8 mouse cellular contexts compared by ENCODE assay signal in the genomic region with DNA sequence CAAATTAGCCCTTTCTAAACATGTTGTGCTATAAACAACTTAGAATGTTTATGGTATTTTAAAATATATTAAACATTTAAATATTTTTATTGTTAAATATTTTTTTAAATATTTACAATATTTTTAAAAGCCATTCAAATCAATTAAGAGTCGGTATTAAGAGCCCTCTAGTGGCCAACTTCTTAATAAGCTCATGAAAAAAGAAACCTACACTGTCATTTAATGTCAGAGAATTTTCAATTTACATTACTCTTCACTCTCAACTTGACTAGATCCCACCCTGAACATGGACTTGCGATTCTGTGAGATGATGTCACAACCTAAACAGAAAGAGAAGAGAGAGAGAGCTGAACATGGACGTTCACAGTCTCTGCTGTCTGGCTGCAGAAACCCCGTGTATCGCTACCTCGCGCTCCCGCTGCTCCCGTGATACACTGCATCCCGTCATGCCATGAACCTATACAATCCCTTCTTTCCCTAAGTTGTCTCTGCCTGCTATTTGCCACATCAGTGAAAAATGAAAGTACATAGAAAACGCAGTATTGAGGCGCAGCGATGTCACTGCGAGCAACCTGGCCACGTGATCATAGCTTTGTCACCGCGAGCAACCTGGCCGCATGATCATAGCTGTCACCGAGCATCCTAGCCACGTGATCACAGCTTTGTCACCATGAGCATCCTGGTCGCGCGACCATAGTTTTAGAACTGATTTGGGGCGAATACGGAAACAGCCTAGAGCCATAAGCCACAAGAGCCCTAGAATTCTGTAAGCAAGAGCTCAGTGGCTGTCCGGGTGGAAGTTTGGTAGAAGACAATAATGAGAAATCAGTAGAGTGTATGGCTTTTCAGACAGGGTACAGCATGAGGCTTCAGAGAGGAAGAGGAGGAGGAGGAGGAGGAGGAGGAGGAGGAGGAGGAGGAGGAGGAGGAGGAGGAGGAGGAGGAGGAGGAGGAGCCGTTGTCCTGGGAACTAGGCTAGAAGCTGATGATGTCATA. TPM values are rescaled to one million over a fixed set of nuclear protein-coding genes. Genes with fewer than 3 reads are reported as not detected.
A peak's percentile ranks its signal among the peaks of the same experiment; 100 is the strongest.
DNase-seq lines count a peak whose midpoint lies in the region; ATAC-seq lines count a peak whose summit lies in the region.

No protein-coding gene starts in this region.

- DNase-seq in heart, postnatal 4 days = no peak
- peak; percentile 88 for DNase-seq in naive thymus-derived CD4-positive, alpha-beta T cell, adult 2 months (ENCODE audit: low read depth)
- DNase-seq in thymus, postnatal 4 days = peak; percentile 57

- no peaks in the 10 kb centered on the region for H3K27me3 ChIP-seq in heart, embryonic 11.5 days (ENCODE audit: control insufficient read depth, insufficient read depth, low read length)
- H3K27me3 ChIP-seq in forebrain, embryonic 15.5 days = no peaks in the 10 kb centered on the region
- no peaks in the 10 kb centered on the region for H3K27me3 ChIP-seq in intestine, embryonic 16.5 days (replicated peaks; ENCODE audit: control insufficient read depth, insufficient read depth, low read length)
- H3K27me3 ChIP-seq in limb, embryonic 13.5 days = 0 out of 2 replicates have a peak, but pooled peaks cover 3% of the 10 kb centered on the region

- no peaks in the 10 kb centered on the region for H3K36me3 ChIP-seq in heart, embryonic 11.5 days (ENCODE audit: control insufficient read depth, insufficient read depth, low read length)
- no peaks in the 10 kb centered on the region for H3K36me3 ChIP-seq in forebrain, embryonic 15.5 days
- no peaks in the 10 kb centered on the region for H3K36me3 ChIP-seq in intestine, embryonic 16.5 days (ENCODE audit: control insufficient read depth, insufficient read depth, low read length)
- no peaks in the 10 kb centered on the region for H3K36me3 ChIP-seq in limb, embryonic 13.5 days

- no peaks in the 10 kb centered on the region for H3K9me3 ChIP-seq in heart, embryonic 11.5 days (replicated peaks; ENCODE audit: control insufficient read depth, low read length)
- no peaks in the 10 kb centered on the region for H3K9me3 ChIP-seq in forebrain, embryonic 15.5 days
- H3K9me3 ChIP-seq in intestine, embryonic 16.5 days (ENCODE audit: control insufficient read depth, low read length) = no peaks in the 10 kb centered on the region
- no peaks in the 10 kb centered on the region for H3K9me3 ChIP-seq in limb, embryonic 13.5 days

- no peak for ATAC-seq in heart, embryonic 11.5 days (replicated peaks; ENCODE audit: insufficient number of reproducible peaks, low FRiP score, low TSS enrichment)
- peak; percentile 67 for ATAC-seq in cerebellum, adult (ENCODE audit: insufficient number of reproducible peaks, low FRiP score, low TSS enrichment)
- ATAC-seq in forebrain, embryonic 15.5 days (replicated peaks) = peak; percentile 78
- peak; percentile 36; the same call in 1 of the 2 replicates for ATAC-seq in intestine, embryonic 16.5 days
- ATAC-seq in limb, embryonic 13.5 days (ENCODE audit: low FRiP score, low read depth) = no peak; the same call in 1 of the 2 replicates

- H3K27ac ChIP-seq in heart, embryonic 11.5 days (ENCODE audit: low read depth, low read length) = no peak overlapping the region
- H3K27ac ChIP-seq in forebrain, embryonic 15.5 days (replicated peaks) = peak overlapping the region; percentile 74
- no peak overlapping the region for H3K27ac ChIP-seq in intestine, embryonic 16.5 days (ENCODE audit: low read length)
- no peak overlapping the region for H3K27ac ChIP-seq in limb, embryonic 13.5 days

- peak overlapping the region; percentile 54 for H3K4me2 ChIP-seq in heart, embryonic 11.5 days
- peak overlapping the region; percentile 35 for H3K4me2 ChIP-seq in forebrain, embryonic 15.5 days (replicated peaks)
- H3K4me2 ChIP-seq in intestine, embryonic 16.5 days (ENCODE audit: low read depth, low read length) = peak overlapping the region; percentile 53
- H3K4me2 ChIP-seq in limb, embryonic 13.5 days (replicated peaks) = peak overlapping the region; percentile 56

- no peaks in the 10 kb centered on the region for H3K4me1 ChIP-seq in heart, embryonic 11.5 days (ENCODE audit: control insufficient read depth, insufficient read depth, low read length)
- 0 out of 2 replicates have a peak, but pooled peaks cover 4% of the 10 kb centered on the region for H3K4me1 ChIP-seq in forebrain, embryonic 15.5 days
- H3K4me1 ChIP-seq in intestine, embryonic 16.5 days (ENCODE audit: control insufficient read depth, insufficient read depth, low read length) = no peaks in the 10 kb centered on the region
- H3K4me1 ChIP-seq in limb, embryonic 13.5 days = 0 out of 2 replicates have a peak, but pooled peaks cover 6% of the 10 kb centered on the region

- H3K9ac ChIP-seq in heart, embryonic 11.5 days (ENCODE audit: low read depth, low read length) = no peak overlapping the region
- H3K9ac ChIP-seq in forebrain, embryonic 15.5 days (replicated peaks) = peak overlapping the region; percentile 40
- H3K9ac ChIP-seq in intestine, embryonic 16.5 days (ENCODE audit: low read depth, low read length) = peak overlapping the region; percentile 49
- no peak overlapping the region for H3K9ac ChIP-seq in limb, embryonic 13.5 days

- peak overlapping the region; percentile 25 for H3K4me3 ChIP-seq in heart, embryonic 11.5 days (ENCODE audit: low read depth, low read length)
- H3K4me3 ChIP-seq in forebrain, embryonic 15.5 days = peak overlapping the region; percentile 37
- H3K4me3 ChIP-seq in intestine, embryonic 16.5 days (ENCODE audit: low read length) = peak overlapping the region; percentile 42
- H3K4me3 ChIP-seq in limb, embryonic 13.5 days = peak overlapping the region; percentile 30

- WGBS in heart, embryonic 11.5 days (ENCODE audit: insufficient replicate concordance) = 58% methylated on average over 27 of the region's 27 CpGs
- WGBS in forebrain, embryonic 15.5 days = 62% methylated on average over 27 of the region's 27 CpGs
- WGBS in intestine, embryonic 16.5 days = 56% methylated on average over 27 of the region's 27 CpGs
- 66% methylated on average over 27 of the region's 27 CpGs for whole genome bisulfite sequencing in limb, embryonic 13.5 days

RNA-seq across cellular contexts. Expression of a gene that starts 23.4 kb away (rescaled TPM):
- 0.34 and 0.42 TPM in 2 replicates for polyA plus RNA-seq in heart, embryonic 11.5 days (2014; fragmentation: Nextera tagmentation; extraction: Ambion mirVana)
- 1 to 10 TPM in 1 of 2 experiments, under 1 TPM in 1; 0.74 to 1.0 TPM for total RNA-seq in heart, postnatal 4 days (2021)
- polyA plus RNA-seq in forebrain, embryonic 15.5 days (2015; fragmentation: Nextera tagmentation; extraction: Ambion mirVana) = 0.65 and 0.98 TPM in 2 replicates
- 0.22 and 0.23 TPM in 2 replicates for polyA plus RNA-seq in intestine, embryonic 16.5 days (2015; fragmentation: Nextera tagmentation; extraction: Ambion mirVana)
- polyA plus RNA-seq in limb, embryonic 13.5 days (2015; fragmentation: Nextera tagmentation; extraction: Ambion mirVana) = 0.46 and 0.56 TPM in 2 replicates

RNA-seq across cellular contexts. Expression of a gene that starts 23.5 kb away (rescaled TPM):
- 57.2 and 62.5 TPM in 2 replicates for polyA plus RNA-seq in heart, embryonic 11.5 days (2014; fragmentation: Nextera tagmentation; extraction: Ambion mirVana)
- 10 to 100 TPM; 58.8 to 60.8 TPM for total RNA-seq in heart, postnatal 4 days (2021)
- polyA plus RNA-seq in forebrain, embryonic 15.5 days (2015; fragmentation: Nextera tagmentation; extraction: Ambion mirVana) = 27.1 and 27.7 TPM in 2 replicates
- 53.9 and 56.0 TPM in 2 replicates for polyA plus RNA-seq in intestine, embryonic 16.5 days (2015; fragmentation: Nextera tagmentation; extraction: Ambion mirVana)
- polyA plus RNA-seq in limb, embryonic 13.5 days (2015; fragmentation: Nextera tagmentation; extraction: Ambion mirVana) = 30.4 and 33.5 TPM in 2 replicates

Comparison
In these comparisons a context has a peak if more than half of its experiments do, and no peak if none do; other contexts are left out.
1. ATAC-seq: peak in cerebellum, adult (single experiment), forebrain, embryonic 15.5 days (single experiment) and intestine, embryonic 16.5 days (single experiment); none in heart, embryonic 11.5 days (single experiment) and limb, embryonic 13.5 days (single experiment).
2. H3K9ac ChIP-seq: peak in forebrain, embryonic 15.5 days (single experiment) and intestine, embryonic 16.5 days (single experiment); none in heart, embryonic 11.5 days (single experiment) and limb, embryonic 13.5 days (single experiment).
3. Peak in every context shown above with its lines, with median percentiles within 50 percentile points of each other: H3K4me2 ChIP-seq and H3K4me3 ChIP-seq.